Mouse (Mus musculus) liver, adult 2 months (tissue): ENCODE data around the gene Jmjd7.

Experiments
- CTCF ChIP-seq: fragments of 200-500 bp; IDR thresholded peaks from 2 replicates; pipeline ENCODE4 v1.5.1; 2011; ENCODE audit warnings: low read depth, low read length, control low read depth
- POLR2A ChIP-seq: fragments of 200-500 bp; IDR thresholded peaks from 2 replicates; pipeline ENCODE4 v1.6.1; 2011; ENCODE audit warnings: low read length, control low read depth; ENCODE audit not compliant: insufficient read depth; ENCODE audit errors: extremely low read depth

- TF ChIP-seq POLR2A (no peak), CTCF (no peak)
Measured at GRCm38 (mm10) chr2:120024337-120024736, 2.9 kb upstream of the Jmjd7 start.
